Mouse (Mus musculus): ENCODE measurements around the gene Pdzd3.

DNA sequence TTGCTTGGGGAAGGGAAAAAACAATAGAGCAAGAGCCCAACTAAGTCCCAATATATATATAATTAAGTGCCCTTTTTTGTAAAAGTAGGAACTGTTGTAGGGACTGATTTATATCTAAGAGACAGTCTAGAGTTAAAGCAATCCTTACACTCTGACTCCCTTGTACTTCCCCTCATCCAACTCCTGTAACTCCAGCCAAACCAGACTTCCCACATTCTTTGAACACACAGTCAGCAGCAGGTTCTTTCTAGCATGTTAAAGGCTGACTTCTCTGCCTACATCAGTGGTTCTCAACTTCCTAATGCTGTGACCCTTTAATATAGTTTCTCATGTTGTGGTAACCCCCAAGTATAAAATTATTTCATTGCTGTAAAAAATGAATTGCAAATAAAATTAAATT, 51.7 kb downstream of the Pdzd3 start:
- no peak for TF ChIP-seq POLR2A (IDR thresholded peaks at IDR 0.05; ENCODE audit: low read depth, low read length)
- no peak for TF ChIP-seq CTCF (conservative IDR thresholded peaks at IDR 0.05; ENCODE audit: insufficient read depth, insufficient read length, low read depth, low read length)
